Mouse (Mus musculus) hindbrain, embryonic 11.5 days (tissue): Measurements from ENCODE around the gene Ccar1. TPM values are rescaled to one million over a fixed set of nuclear protein-coding genes. Genes with fewer than 3 reads are reported as not detected.
"Not testable (repeated sequence)": the region's sequence is repeated elsewhere in the genome, so short reads cannot be mapped to it uniquely, and the experiment has no call there.

Experiments used
- ATAC-seq: fragments of 200-750 bp; cut with Nextera tagmentation; 2 replicates; pipeline ENCODE4 v1.8.0; 2017; ENCODE audit warnings: mild to moderate bottlenecking, moderate TSS enrichment, moderate library complexity; ENCODE audit not compliant: low FRiP score
- DNase-seq: peaks from one replicate; pipeline ENCODE4 v3.0.0-alpha.2; 2015; ENCODE audit warnings: low spot score
- H3K27ac ChIP-seq: fragments of 300-500 bp; sonication (generic); 2 replicates; pipeline ENCODE4 v1.5.1; 2014; ENCODE audit warnings: mild to moderate bottlenecking, low read depth, low read length
- H3K27me3 ChIP-seq: fragments of 300-500 bp; sonication (generic); 2 replicates; pipeline ENCODE4 v1.6.1; 2014; ENCODE audit warnings: mild to moderate bottlenecking, low read length, moderate library complexity, mixed read lengths; ENCODE audit not compliant: control insufficient read depth, insufficient read depth
- H3K36me3 ChIP-seq: fragments of 300-500 bp; sonication (generic); 2 replicates; pipeline ENCODE4 v1.6.1; 2014; ENCODE audit warnings: mild to moderate bottlenecking, low read length, moderate library complexity, mixed read lengths; ENCODE audit not compliant: control insufficient read depth, insufficient read depth
- H3K4me1 ChIP-seq: fragments of 300-500 bp; sonication (generic); replicated peaks from 2 replicates; pipeline ENCODE4 v1.6.1; 2014; ENCODE audit warnings: low read length, mixed read lengths; ENCODE audit not compliant: control insufficient read depth, insufficient read depth
- H3K4me2 ChIP-seq: fragments of 300-500 bp; sonication (generic); replicated peaks from 2 replicates; pipeline ENCODE4 v1.6.1; 2014; ENCODE audit warnings: mild to moderate bottlenecking, low read depth, low read length
- H3K4me3 ChIP-seq: fragments of 300-500 bp; sonication (generic); 2 replicates; pipeline ENCODE4 v1.5.1; 2014; ENCODE audit warnings: low read depth, low read length
- H3K9ac ChIP-seq: fragments of 300-500 bp; sonication (generic); 2 replicates; pipeline ENCODE4 v1.6.1; 2014; ENCODE audit warnings: low read depth, low read length
- H3K9me3 ChIP-seq: fragments of 300-500 bp; sonication (generic); 2 replicates; pipeline ENCODE4 v1.6.1; 2016; ENCODE audit warnings: low read length; ENCODE audit not compliant: control insufficient read depth
- WGBS: fragments of 180-500 bp; shearing (Covaris S2); extraction: QIAGEN DNeasy Blood & Tissue Kit; methylation state at CpG from one replicate; pipeline ENCODE4 v1.1.7; 2014; 5-methylcytosine and 5-hydroxymethylcytosine counted together
- polyA plus RNA-seq: library from polyadenylated mRNA; unstranded; fragments of >200 nt; fragmentation: Nextera tagmentation; extraction: Ambion mirVana; gene quantifications from 2 replicates; pipeline ENCODE4 v1.2.1, GENCODE M21; 2014

The Ccar1 gene
- polyA plus RNA-seq, 1 experiment from 2014 or later, result 176 TPM

DNA sequence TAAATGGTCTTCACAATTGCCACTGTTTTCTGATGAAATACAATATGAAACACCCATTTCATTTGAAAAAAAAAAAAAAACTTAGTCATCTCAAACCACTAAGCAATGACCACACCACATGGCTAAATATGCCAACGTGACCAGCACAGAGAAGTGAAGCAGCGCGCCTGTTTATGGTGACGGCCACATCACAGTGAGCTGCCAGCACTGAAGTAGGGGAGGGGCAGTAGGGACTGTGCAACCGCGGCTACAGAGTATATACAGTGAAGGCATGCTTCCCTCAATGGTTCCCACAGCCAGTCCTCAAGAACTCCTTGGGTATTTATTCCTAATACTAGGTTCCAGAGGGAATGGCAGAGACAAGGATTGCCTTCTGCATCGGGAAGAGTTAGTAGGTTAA, 16.2 kb upstream of the Ccar1 start:
- WGBS, result 91% methylated on average over 7 of the region's 7 CpGs

GRCm38 (mm10) chr10:62804106-62804505, 12.0 kb upstream of the Ccar1 start:
- Histone ChIP-seq H3K27ac (no peak overlapping the region), H3K4me1 (no peaks in the 10 kb centered on the region), H3K36me3 (no peaks in the 10 kb centered on the region), H3K27me3 (no peaks in the 10 kb centered on the region), H3K4me2 (no peak overlapping the region), H3K9ac (no peak overlapping the region), H3K9me3 (no peaks in the 10 kb centered on the region), H3K4me3 (no peak overlapping the region)
- 84% methylated on average over 2 of the region's 2 CpGs for WGBS
- no peak for ATAC-seq
- DNase-seq, result no peak

More for the DNA sequence above, 16.2 kb upstream of the Ccar1 start:
- H3K4me3 ChIP-seq, result no peak overlapping the region
- H3K9ac ChIP-seq, result no peak overlapping the region
- no peak overlapping the region for H3K27ac ChIP-seq
- no peak for ATAC-seq
- no peaks in the 10 kb centered on the region for H3K4me1 ChIP-seq
- no peak for DNase-seq
- H3K27me3 ChIP-seq, result no peaks in the 10 kb centered on the region
- H3K36me3 ChIP-seq, result no peaks in the 10 kb centered on the region
- no peaks in the 10 kb centered on the region for H3K9me3 ChIP-seq
- no peak overlapping the region for H3K4me2 ChIP-seq

GRCm38 (mm10) chr10:62803296-62803695, 11.2 kb upstream of the Ccar1 start:
- H3K4me3 ChIP-seq, result no peak overlapping the region
- no peak overlapping the region for H3K9ac ChIP-seq
- no peaks in the 10 kb centered on the region for H3K27me3 ChIP-seq
- ATAC-seq, result no peak
- no peak overlapping the region for H3K4me2 ChIP-seq
- WGBS, result 96% methylated on average over 2 of the region's 2 CpGs
- DNase-seq, result no peak
- H3K27ac ChIP-seq, result no peak overlapping the region
- no peaks in the 10 kb centered on the region for H3K4me1 ChIP-seq
- no peaks in the 10 kb centered on the region for H3K9me3 ChIP-seq
- no peaks in the 10 kb centered on the region for H3K36me3 ChIP-seq

DNA sequence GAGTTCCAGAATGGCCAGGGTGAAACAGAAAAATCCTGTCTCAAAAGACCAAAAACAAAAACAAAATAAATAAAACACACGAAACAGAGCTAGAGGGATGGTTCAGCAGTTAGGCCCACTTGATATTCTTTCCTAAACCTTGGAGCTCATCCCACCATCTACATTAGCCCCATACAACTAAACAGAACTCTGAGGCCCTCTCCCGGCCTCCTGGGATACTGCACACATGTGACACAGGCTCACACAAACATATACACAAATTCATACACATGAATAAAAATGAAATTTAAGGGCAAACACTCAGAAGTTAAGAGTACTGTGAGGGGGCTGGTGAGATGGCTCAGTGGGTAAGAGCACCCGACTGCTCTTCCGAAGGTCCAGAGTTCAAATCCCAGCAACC, 2.1 kb upstream of the Ccar1 start:
- WGBS, result 96% methylated on average over 4 of the region's 4 CpGs

GRCm38 (mm10) chr10:62793091-62793453, 986 bp upstream of the Ccar1 start:
- WGBS, result 37% methylated on average over 2 of the region's 2 CpGs
- Histone ChIP-seq H3K9ac (peak overlapping the region; percentile 99), H3K4me2 (peak overlapping the region; percentile 27), H3K27me3 (no peaks in the 10 kb centered on the region), H3K4me3 (peak overlapping the region; percentile 99), H3K9me3 (no peaks in the 10 kb centered on the region), H3K36me3 (peaks cover 9% of the 10 kb centered on the region; the same call in 1 of the 2 replicates), H3K4me1 (no peaks in the 10 kb centered on the region), H3K27ac (peak overlapping the region; percentile 94)
- 0 out of 2 replicates have a peak, but pooled peaks have one; percentile 14 for ATAC-seq
- DNase-seq, result peak; percentile 30

More for the DNA sequence above, 2.1 kb upstream of the Ccar1 start:
- ATAC-seq, result no peak
- DNase-seq, result no peak
- H3K4me3 ChIP-seq, result no peak overlapping the region
- no peaks in the 10 kb centered on the region for H3K27me3 ChIP-seq
- H3K4me2 ChIP-seq, result no peak overlapping the region
- H3K9me3 ChIP-seq, result no peaks in the 10 kb centered on the region
- H3K9ac ChIP-seq, result no peak overlapping the region
- no peak overlapping the region for H3K27ac ChIP-seq
- H3K4me1 ChIP-seq, result no peaks in the 10 kb centered on the region
- 0 out of 2 replicates have a peak, but pooled peaks cover 2% of the 10 kb centered on the region for H3K36me3 ChIP-seq

GRCm38 (mm10) chr10:62791251-62792176, 572 bp downstream of the Ccar1 start:
- 2% methylated on average over 68 of the region's 78 CpGs for WGBS
- Histone ChIP-seq H3K4me3 (peak overlapping the region; percentile 99), H3K27ac (peak overlapping the region; percentile 94), H3K9ac (peak overlapping the region; percentile 99), H3K27me3 (no peaks in the 10 kb centered on the region), H3K9me3 (no peaks in the 10 kb centered on the region), H3K36me3 (peaks cover 9% of the 10 kb centered on the region; the same call in 1 of the 2 replicates), H3K4me1 (no peaks in the 10 kb centered on the region), H3K4me2 (peak overlapping the region; percentile 71)
- ATAC-seq (peak; percentile 87), DNase-seq (peak; percentile 57)

- H3K9me3 ChIP-seq, DNase-seq, H3K4me2 ChIP-seq, H3K27ac ChIP-seq, H3K9ac ChIP-seq, H3K27me3 ChIP-seq, ATAC-seq, H3K4me1 ChIP-seq, H3K4me3 ChIP-seq: not testable (repeated sequence)
- H3K36me3 ChIP-seq, result peaks cover 21% of the 10 kb centered on the region
- 96% methylated on average over 1 of the region's 1 CpGs for WGBS
Observed at GRCm38 (mm10) chr10:62781776-62782175, 10.3 kb downstream of the Ccar1 start.

GRCm38 (mm10) chr10:62750781-62751180, 41.3 kb downstream of the Ccar1 start:
- Histone ChIP-seq H3K9ac (no peak overlapping the region), H3K27me3 (no peaks in the 10 kb centered on the region), H3K4me1 (no peaks in the 10 kb centered on the region), H3K4me3 (no peak overlapping the region), H3K36me3 (peaks cover 15% of the 10 kb centered on the region), H3K27ac (no peak overlapping the region), H3K4me2 (no peak overlapping the region), H3K9me3 (no peaks in the 10 kb centered on the region)
- whole genome bisulfite sequencing, result 92% methylated on average over 6 of the region's 6 CpGs
- DNase-seq (no peak), ATAC-seq (no peak)
